8 mouse cellular contexts compared by ENCODE assay signal in genomic region chr5:52189664-52190365, GRCm38 (mm10). TPM values are rescaled to one million over a fixed set of nuclear protein-coding genes. Genes with fewer than 3 reads are reported as not detected.
DNase-seq lines count a peak whose midpoint lies in the region; ATAC-seq and TF ChIP-seq lines count a peak whose summit lies in the region.

No protein-coding gene starts in this region.

- H3K4me2 ChIP-seq in intestine, postnatal 0 days (replicated peaks; ENCODE audit: low read depth), result peak overlapping the region; percentile 66
- peak overlapping the region; percentile 71 for H3K4me2 ChIP-seq in liver, postnatal 0 days (ENCODE audit: low read depth, low read length)
- peak overlapping the region; percentile 91 for H3K4me2 ChIP-seq in neural tube, embryonic 13.5 days

- H3K36me3 ChIP-seq in intestine, postnatal 0 days (ENCODE audit: control insufficient read depth, insufficient read depth), result no peaks in the 10 kb centered on the region
- no peaks in the 10 kb centered on the region for H3K36me3 ChIP-seq in liver, postnatal 0 days (replicated peaks; ENCODE audit: insufficient read depth, low read length)
- no peaks in the 10 kb centered on the region for H3K36me3 ChIP-seq in neural tube, embryonic 13.5 days

- TF ChIP-seq EP300 in liver, postnatal 0 days (IDR thresholded peaks at IDR 0.05; ENCODE audit: low read depth), result no peak

- peak; percentile 67 for ATAC-seq in intestine, postnatal 0 days
- ATAC-seq in liver, postnatal 0 days, result peak; percentile 65
- ATAC-seq in neural tube, embryonic 13.5 days (ENCODE audit: low read depth), result peak; percentile 86

- peak overlapping the region; percentile 99 for H3K9ac ChIP-seq in intestine, postnatal 0 days (ENCODE audit: low read depth, low read length)
- H3K9ac ChIP-seq in liver, postnatal 0 days (replicated peaks), result peak overlapping the region; percentile 99
- H3K9ac ChIP-seq in neural tube, embryonic 13.5 days, result peak overlapping the region; percentile 99

- H3K9me3 ChIP-seq in intestine, postnatal 0 days (ENCODE audit: control insufficient read depth), result no peaks in the 10 kb centered on the region
- H3K9me3 ChIP-seq in liver, postnatal 0 days (ENCODE audit: low read length), result no peaks in the 10 kb centered on the region
- no peaks in the 10 kb centered on the region for H3K9me3 ChIP-seq in neural tube, embryonic 13.5 days

- no peaks in the 10 kb centered on the region for H3K27me3 ChIP-seq in intestine, postnatal 0 days (replicated peaks; ENCODE audit: control insufficient read depth, insufficient read depth, low read length)
- no peaks in the 10 kb centered on the region for H3K27me3 ChIP-seq in liver, postnatal 0 days (ENCODE audit: insufficient read depth, low read length)
- H3K27me3 ChIP-seq in neural tube, embryonic 13.5 days, result no peaks in the 10 kb centered on the region

- H3K4me1 ChIP-seq in intestine, postnatal 0 days (replicated peaks; ENCODE audit: control insufficient read depth, insufficient read depth, low read length), result peaks cover 10% of the 10 kb centered on the region; the same call in 1 of the 2 replicates
- peaks cover 23% of the 10 kb centered on the region for H3K4me1 ChIP-seq in liver, postnatal 0 days (ENCODE audit: insufficient read depth)
- peaks cover 45% of the 10 kb centered on the region for H3K4me1 ChIP-seq in neural tube, embryonic 13.5 days (replicated peaks)

- DNase-seq in 416B (ENCODE audit: low read depth) (peak; percentile 79), NIH3T3 (ENCODE audit: low read depth) (peak; percentile 74)
- DNase-seq in embryo, embryonic 11.5 days (ENCODE audit: low read depth, low spot score), result peak; percentile 26
- peak; percentile 55 for DNase-seq in gastrocnemius, postnatal 25 days
- peak; percentile 71 for DNase-seq in liver, postnatal 0 days
- peak; percentile 87 for DNase-seq in testis, postnatal 14 days (ENCODE audit: low spot score)

- peak overlapping the region; percentile 88 for H3K27ac ChIP-seq in intestine, postnatal 0 days (ENCODE audit: low read depth, low read length)
- H3K27ac ChIP-seq in liver, postnatal 0 days (ENCODE audit: low read depth), result peak overlapping the region; percentile 94
- peak overlapping the region; percentile 97 for H3K27ac ChIP-seq in neural tube, embryonic 13.5 days (replicated peaks)

- peak overlapping the region; percentile 93 for H3K4me3 ChIP-seq in intestine, postnatal 0 days (ENCODE audit: low read depth, low read length)
- peak overlapping the region; percentile 100 for H3K4me3 ChIP-seq in liver, postnatal 0 days (ENCODE audit: low read depth, low read length)
- peak overlapping the region; percentile 99 for H3K4me3 ChIP-seq in neural tube, embryonic 13.5 days

- no peak for TF ChIP-seq CTCF in intestine, postnatal 0 days (IDR thresholded peaks at IDR 0.05; ENCODE audit: low read depth)
- TF ChIP-seq CTCF in liver, postnatal 0 days (IDR thresholded peaks at IDR 0.05; ENCODE audit: low read depth), result no peak

- WGBS in intestine, postnatal 0 days, result 2% methylated on average over 58 of the region's 63 CpGs
- WGBS in liver, postnatal 0 days (ENCODE audit: insufficient replicate concordance), result under 1% methylated on average over 61 of the region's 63 CpGs
- 1% methylated on average over 63 of the region's 63 CpGs for WGBS in neural tube, embryonic 13.5 days

RNA-seq across cellular contexts. Expression of gene Dhx15, which starts 0.5 kb away (rescaled TPM):
- total RNA-seq in gastrocnemius, postnatal 25 days (2021), result 10 to 100 TPM; 33.4 to 34.6 TPM
- 48.0 and 48.4 TPM in 2 replicates for polyA plus RNA-seq in intestine, postnatal 0 days (2015; fragmentation: Nextera tagmentation; extraction: Ambion mirVana)
- polyA plus RNA-seq in liver, postnatal 0 days (2015; fragmentation: Nextera tagmentation; extraction: Ambion mirVana), result 36.0 and 39.3 TPM in 2 replicates
- 126 and 147 TPM in 2 replicates for polyA plus RNA-seq in neural tube, embryonic 13.5 days (2015; fragmentation: Nextera tagmentation; extraction: Ambion mirVana)

Comparison
In these comparisons a context has a peak if more than half of its experiments do, and no peak if none do; other contexts are left out.
1. Peak in every context shown above with its lines: DNase-seq, ATAC-seq, H3K4me3 ChIP-seq and H3K27ac ChIP-seq.
2. DNase-seq: peak in every context shown above with its lines; median percentile 87 in testis, postnatal 14 days; 79 in 416B; 74 in NIH3T3; 71 in liver, postnatal 0 days; 55 in gastrocnemius, postnatal 25 days; 26 in embryo, embryonic 11.5 days.